Mouse (Mus musculus) spleen, adult 2 months (tissue): ENCODE data around the gene Il1rl2. TPM values are rescaled to one million over a fixed set of nuclear protein-coding genes. Genes with fewer than 3 reads are reported as not detected.

Source experiments
- DNase-seq, 2 experiments: peaks; one replicate each; pipeline versions ENCODE4 v3.0.0 to v3.0.0-alpha.2; 2012 to 2021; ENCODE audit warnings: low spot score in 2 of 2, low read depth in 1 of 2
- H3K27ac ChIP-seq: fragments of 200-500 bp; 2 replicates; pipeline ENCODE4 v1.5.1; 2012; ENCODE audit warnings: low read length, inconsistent platforms; ENCODE audit not compliant: insufficient read depth
- H3K27me3 ChIP-seq: fragments of 200-500 bp; 2 replicates; pipeline ENCODE4 v1.6.1; 2012; ENCODE audit warnings: mild to moderate bottlenecking, moderate library complexity, low read length, inconsistent platforms; ENCODE audit not compliant: control insufficient read depth, insufficient read depth
- H3K36me3 ChIP-seq: fragments of 200-500 bp; 2 replicates; pipeline ENCODE4 v1.6.1; 2012; ENCODE audit warnings: mild to moderate bottlenecking, low read length, inconsistent platforms; ENCODE audit not compliant: control insufficient read depth, insufficient read depth
- H3K4me1 ChIP-seq: fragments of 200-500 bp; 2 replicates; pipeline ENCODE4 v1.6.1; 2011; ENCODE audit warnings: inconsistent platforms; ENCODE audit not compliant: control insufficient read depth, insufficient read depth, insufficient read length
- H3K4me3 ChIP-seq: fragments of 200-500 bp; 2 replicates; pipeline ENCODE4 v1.5.1; 2011; ENCODE audit warnings: mild to moderate bottlenecking, inconsistent platforms; ENCODE audit not compliant: insufficient read depth, insufficient read length; ENCODE audit errors: extremely low read depth
- CTCF ChIP-seq: fragments of 200-500 bp; IDR thresholded peaks from 2 replicates; pipeline ENCODE4 v1.5.1; 2011; ENCODE audit warnings: mild to moderate bottlenecking, inconsistent platforms; ENCODE audit not compliant: insufficient read depth, insufficient read length, insufficient replicate concordance; ENCODE audit errors: extremely low read depth
- POLR2A ChIP-seq: fragments of 200-500 bp; IDR thresholded peaks from 2 replicates; pipeline ENCODE4 v1.6.1; 2011; ENCODE audit warnings: low read depth, low read length, inconsistent platforms
- WGBS: fragments of 180-500 bp; shearing (Covaris S2); methylation state at CpG from one replicate; pipeline ENCODE4 v1.1.7; 2018; 5-methylcytosine and 5-hydroxymethylcytosine counted together
- polyA plus RNA-seq: library from polyadenylated mRNA; depleted of rRNA; stranded (reverse); fragments of >200 nt; gene quantifications from 2 replicates; pipeline ENCODE4 v1.2.3, GENCODE M21; 2012

Gene Il1rl2
- polyA plus RNA-seq, 1 experiment: 1.9 TPM

GRCm38 (mm10) chr1:40283995-40284394 is 40.4 kb upstream of the Il1rl2 start:
- no peak for DNase-seq
- H3K4me1 ChIP-seq: no peaks in the 10 kb centered on the region
- no peaks in the 10 kb centered on the region for H3K27me3 ChIP-seq
- TF ChIP-seq POLR2A (no peak), CTCF (no peak)
- no peak overlapping the region for H3K27ac ChIP-seq
- 31% methylated on average over 5 of the region's 5 CpGs for WGBS
- no peaks in the 10 kb centered on the region for H3K36me3 ChIP-seq
- H3K4me3 ChIP-seq: no peak overlapping the region

GRCm38 (mm10) chr1:40290489-40291255 is 33.7 kb upstream of the Il1rl2 start:
- Histone ChIP-seq H3K27ac (no peak overlapping the region), H3K36me3 (no peaks in the 10 kb centered on the region), H3K4me3 (no peak overlapping the region), H3K27me3 (no peaks in the 10 kb centered on the region), H3K4me1 (0 out of 2 replicates have a peak, but pooled peaks cover 5% of the 10 kb centered on the region)
- no peak for TF ChIP-seq POLR2A
- TF ChIP-seq CTCF: no peak
- DNase-seq: no peak
- 68% methylated on average over 12 of the region's 12 CpGs for WGBS

- TF ChIP-seq POLR2A: no peak
- TF ChIP-seq CTCF: no peak
- H3K4me3 ChIP-seq: no peak overlapping the region
These were observed 32.2 kb upstream of the Il1rl2 start for GRCm38 (mm10) chr1:40292231-40292630.

GRCm38 (mm10) chr1:40293891-40294290 is 30.5 kb upstream of the Il1rl2 start:
- Histone ChIP-seq H3K27me3 (no peaks in the 10 kb centered on the region), H3K4me1 (0 out of 2 replicates have a peak, but pooled peaks cover 5% of the 10 kb centered on the region), H3K4me3 (no peak overlapping the region), H3K36me3 (no peaks in the 10 kb centered on the region), H3K27ac (no peak overlapping the region)
- no peak for TF ChIP-seq CTCF
- no peak for TF ChIP-seq POLR2A
- no peak for DNase-seq
- 97% methylated on average over 7 of the region's 7 CpGs for WGBS

More at GRCm38 (mm10) chr1:40292231-40292630, 32.2 kb upstream of the Il1rl2 start:
- H3K36me3 ChIP-seq: no peaks in the 10 kb centered on the region
- no peaks in the 10 kb centered on the region for H3K27me3 ChIP-seq
- 92% methylated on average over 2 of the region's 2 CpGs for WGBS
- 0 out of 2 replicates have a peak, but pooled peaks cover 5% of the 10 kb centered on the region for H3K4me1 ChIP-seq
- H3K27ac ChIP-seq: no peak overlapping the region
- no peak for DNase-seq

- no peak overlapping the region for H3K4me3 ChIP-seq
- no peak for DNase-seq
- TF ChIP-seq CTCF: no peak
- no peak for TF ChIP-seq POLR2A
- H3K27ac ChIP-seq: no peak overlapping the region
- no peaks in the 10 kb centered on the region for H3K27me3 ChIP-seq
- H3K36me3 ChIP-seq: no peaks in the 10 kb centered on the region
- H3K4me1 ChIP-seq: 0 out of 2 replicates have a peak, but pooled peaks cover 5% of the 10 kb centered on the region
- WGBS: 82% methylated on average over 9 of the region's 9 CpGs
These were observed 29.6 kb upstream of the Il1rl2 start for GRCm38 (mm10) chr1:40294824-40295223.

GRCm38 (mm10) chr1:40298053-40298452 is 26.4 kb upstream of the Il1rl2 start:
- no peaks in the 10 kb centered on the region for H3K36me3 ChIP-seq
- no peaks in the 10 kb centered on the region for H3K27me3 ChIP-seq
- DNase-seq: no peak
- TF ChIP-seq POLR2A (no peak), CTCF (no peak)
- no peak overlapping the region for H3K27ac ChIP-seq
- 89% methylated on average over 2 of the region's 2 CpGs for WGBS
- no peak overlapping the region for H3K4me3 ChIP-seq
- 0 out of 2 replicates have a peak, but pooled peaks cover 5% of the 10 kb centered on the region for H3K4me1 ChIP-seq
